Mouse (Mus musculus): ENCODE results near the gene Tshz2. TPM values are rescaled to one million over a fixed set of nuclear protein-coding genes. Genes with fewer than 3 reads are reported as not detected.
"Not testable (repeated sequence)": the region's sequence is repeated elsewhere in the genome, so short reads cannot be mapped to it uniquely, and the experiment has no call there.

Gene Tshz2
- total RNA-seq, 2 experiments from 2014 or later, result not detected

- ATAC-seq (replicated peaks; ENCODE audit: low FRiP score, poor library complexity, severe bottlenecking), result no peak
Measured at GRCm38 (mm10) chr2:169749331-169749945, 116.6 kb downstream of the Tshz2 start.

GRCm38 (mm10) chr2:169750574-169751491 is 118.0 kb downstream of the Tshz2 start:
- ATAC-seq (replicated peaks; ENCODE audit: low FRiP score, poor library complexity, severe bottlenecking), result no peak

- ATAC-seq (replicated peaks; ENCODE audit: low FRiP score, poor library complexity, severe bottlenecking), result no peak
Measured at GRCm38 (mm10) chr2:169752126-169752525, 119.3 kb downstream of the Tshz2 start.

GRCm38 (mm10) chr2:169753432-169753831 is 120.6 kb downstream of the Tshz2 start:
- no peak for ATAC-seq (replicated peaks; ENCODE audit: low FRiP score, poor library complexity, severe bottlenecking)

GRCm38 (mm10) chr2:169755091-169755490 is 122.3 kb downstream of the Tshz2 start:
- ATAC-seq (replicated peaks; ENCODE audit: low FRiP score, poor library complexity, severe bottlenecking), result no peak

- ATAC-seq (replicated peaks; ENCODE audit: low FRiP score, poor library complexity, severe bottlenecking), result no peak
Measured at GRCm38 (mm10) chr2:169758120-169758519, 125.3 kb downstream of the Tshz2 start.

- no peak for ATAC-seq (replicated peaks; ENCODE audit: low FRiP score, poor library complexity, severe bottlenecking)
Measured at GRCm38 (mm10) chr2:169760117-169760516, 127.3 kb downstream of the Tshz2 start.

- no peak for ATAC-seq (replicated peaks; ENCODE audit: low FRiP score, poor library complexity, severe bottlenecking)
Measured at GRCm38 (mm10) chr2:169761726-169762125, 128.9 kb downstream of the Tshz2 start.

- no peak for ATAC-seq (replicated peaks; ENCODE audit: low FRiP score, poor library complexity, severe bottlenecking)
Measured at GRCm38 (mm10) chr2:169762301-169762700, 129.5 kb downstream of the Tshz2 start.

GRCm38 (mm10) chr2:169763716-169764115 is 130.9 kb downstream of the Tshz2 start:
- ATAC-seq (replicated peaks; ENCODE audit: low FRiP score, poor library complexity, severe bottlenecking), result no peak

GRCm38 (mm10) chr2:169766247-169766646 is 133.4 kb downstream of the Tshz2 start:
- no peak for ATAC-seq (replicated peaks; ENCODE audit: low FRiP score, poor library complexity, severe bottlenecking)

- ATAC-seq (replicated peaks; ENCODE audit: low FRiP score, poor library complexity, severe bottlenecking), result no peak
Measured at GRCm38 (mm10) chr2:169767281-169767680, 134.5 kb downstream of the Tshz2 start.

GRCm38 (mm10) chr2:169775078-169775477 is 142.3 kb downstream of the Tshz2 start:
- ATAC-seq (replicated peaks; ENCODE audit: low FRiP score, poor library complexity, severe bottlenecking), result no peak

- ATAC-seq (replicated peaks; ENCODE audit: low FRiP score, poor library complexity, severe bottlenecking), result no peak
Measured at GRCm38 (mm10) chr2:169777242-169777641, 144.4 kb downstream of the Tshz2 start.

- ATAC-seq (replicated peaks; ENCODE audit: low FRiP score, poor library complexity, severe bottlenecking), result no peak
Measured at GRCm38 (mm10) chr2:169777764-169778163, 145.0 kb downstream of the Tshz2 start.

- ATAC-seq (replicated peaks; ENCODE audit: low FRiP score, poor library complexity, severe bottlenecking), result no peak
Measured at GRCm38 (mm10) chr2:169778740-169779345, 146.0 kb downstream of the Tshz2 start.

GRCm38 (mm10) chr2:169781671-169782070 is 148.9 kb downstream of the Tshz2 start:
- not testable (repeated sequence) for ATAC-seq (replicated peaks; ENCODE audit: low FRiP score, poor library complexity, severe bottlenecking)

- no peak for ATAC-seq (replicated peaks; ENCODE audit: low FRiP score, poor library complexity, severe bottlenecking)
Measured at GRCm38 (mm10) chr2:169782874-169783680, 150.3 kb downstream of the Tshz2 start.

GRCm38 (mm10) chr2:169783681-169784033 is 150.8 kb downstream of the Tshz2 start:
- no peak for ATAC-seq (replicated peaks; ENCODE audit: low FRiP score, poor library complexity, severe bottlenecking)

GRCm38 (mm10) chr2:169787381-169787780 is 154.6 kb downstream of the Tshz2 start:
- no peak for ATAC-seq (replicated peaks; ENCODE audit: low FRiP score, poor library complexity, severe bottlenecking)
